Mouse (Mus musculus): ENCODE measurements at regions not wholly inside any gene's neighbourhood (a gene's known extent, or its start where the extent isn't known, plus 50 kb on each side); places are given as distances from the start of the nearest gene placed in this dataset.

GRCm38 (mm10) chr4:95284192-95284591 is 232.2 kb upstream of the Jun start:
- H3K36me3 ChIP-seq (ENCODE audit: control insufficient read depth, insufficient read depth, low read length) = no peaks in the 10 kb centered on the region
- no peaks in the 10 kb centered on the region for H3K27me3 ChIP-seq (ENCODE audit: control insufficient read depth, insufficient read depth, low read length)
- no peak overlapping the region for H3K4me3 ChIP-seq (ENCODE audit: control insufficient read depth, insufficient read depth, low read length)
- H3K27ac ChIP-seq (ENCODE audit: control insufficient read depth, insufficient read depth, low read length) = no peak overlapping the region
- WGBS = 98% methylated on average over 2 of the region's 2 CpGs
- TF ChIP-seq CTCF (IDR thresholded peaks at IDR 0.05; ENCODE audit: borderline replicate concordance, control insufficient read depth, extremely low read depth, insufficient read depth, low read length, poor library complexity) (no peak), POLR2A (IDR thresholded peaks at IDR 0.05; ENCODE audit: control insufficient read depth, extremely low read depth, insufficient read depth, low read length, poor library complexity) (no peak)
- no peaks in the 10 kb centered on the region for H3K4me1 ChIP-seq (replicated peaks; ENCODE audit: control insufficient read depth, insufficient read depth, low read length)
- no peak for DNase-seq

GRCm38 (mm10) chr4:95284696-95285095 is 232.7 kb upstream of the Jun start:
- no peaks in the 10 kb centered on the region for H3K27me3 ChIP-seq (ENCODE audit: control insufficient read depth, insufficient read depth, low read length)
- 100% methylated on average over 1 of the region's 1 CpGs for WGBS
- no peak for DNase-seq
- H3K4me3 ChIP-seq (ENCODE audit: control insufficient read depth, insufficient read depth, low read length) = no peak overlapping the region
- no peak for TF ChIP-seq CTCF (IDR thresholded peaks at IDR 0.05; ENCODE audit: borderline replicate concordance, control insufficient read depth, extremely low read depth, insufficient read depth, low read length, poor library complexity)
- no peak for TF ChIP-seq POLR2A (IDR thresholded peaks at IDR 0.05; ENCODE audit: control insufficient read depth, extremely low read depth, insufficient read depth, low read length, poor library complexity)
- H3K27ac ChIP-seq (ENCODE audit: control insufficient read depth, insufficient read depth, low read length) = no peak overlapping the region
- H3K36me3 ChIP-seq (ENCODE audit: control insufficient read depth, insufficient read depth, low read length) = no peaks in the 10 kb centered on the region
- no peaks in the 10 kb centered on the region for H3K4me1 ChIP-seq (replicated peaks; ENCODE audit: control insufficient read depth, insufficient read depth, low read length)

DNA sequence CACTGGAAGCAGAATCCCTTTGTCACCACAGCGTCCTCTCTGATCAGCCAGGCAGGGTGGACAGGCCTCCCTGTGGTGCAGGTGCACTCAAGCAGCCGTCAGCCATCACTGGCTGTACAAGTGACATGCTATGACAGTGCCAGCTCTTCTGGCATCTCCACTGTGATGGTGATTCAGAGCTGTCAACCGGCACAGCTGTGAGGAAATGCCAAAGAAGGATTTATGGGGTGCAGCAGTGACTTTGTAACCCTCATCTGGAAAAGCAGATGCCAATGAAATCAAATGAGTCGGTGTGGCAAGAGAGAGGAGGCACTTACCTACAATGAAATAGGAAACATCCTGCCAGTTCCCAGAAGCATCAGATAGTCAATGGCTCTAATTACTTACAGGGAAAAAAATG is 238.3 kb upstream of the Jun start:
- TF ChIP-seq CTCF (IDR thresholded peaks at IDR 0.05; ENCODE audit: borderline replicate concordance, control insufficient read depth, extremely low read depth, insufficient read depth, low read length, poor library complexity) = no peak
- no peak for TF ChIP-seq POLR2A (IDR thresholded peaks at IDR 0.05; ENCODE audit: control insufficient read depth, extremely low read depth, insufficient read depth, low read length, poor library complexity)
- 62% methylated on average over 4 of the region's 4 CpGs for WGBS
- no peak overlapping the region for H3K27ac ChIP-seq (ENCODE audit: control insufficient read depth, insufficient read depth, low read length)
- no peaks in the 10 kb centered on the region for H3K27me3 ChIP-seq (ENCODE audit: control insufficient read depth, insufficient read depth, low read length)
- DNase-seq = no peak
- H3K4me1 ChIP-seq (replicated peaks; ENCODE audit: control insufficient read depth, insufficient read depth, low read length) = no peaks in the 10 kb centered on the region
- no peaks in the 10 kb centered on the region for H3K36me3 ChIP-seq (ENCODE audit: control insufficient read depth, insufficient read depth, low read length)
- H3K4me3 ChIP-seq (ENCODE audit: control insufficient read depth, insufficient read depth, low read length) = no peak overlapping the region

DNA sequence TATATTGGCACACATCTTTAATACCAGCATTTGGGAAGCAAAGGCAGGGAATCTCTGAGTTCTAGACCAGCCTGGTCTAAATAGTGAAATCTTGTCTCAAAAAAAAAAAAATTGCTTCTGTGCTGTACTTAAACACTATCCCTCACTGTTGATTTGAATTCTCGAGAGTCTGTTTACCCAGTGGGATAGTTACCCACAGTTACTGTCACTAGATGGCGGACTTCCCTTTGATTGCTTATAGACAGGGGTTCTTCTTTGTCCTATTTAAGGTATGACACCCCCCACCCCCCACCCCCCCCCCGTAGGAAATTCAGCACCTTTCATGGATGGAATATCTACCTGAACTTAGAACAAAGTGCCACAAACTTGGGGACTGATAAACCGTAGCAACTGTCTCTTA is 242.1 kb upstream of the Jun start:
- no peak overlapping the region for H3K27ac ChIP-seq (ENCODE audit: control insufficient read depth, insufficient read depth, low read length)
- H3K27me3 ChIP-seq (ENCODE audit: control insufficient read depth, insufficient read depth, low read length) = no peaks in the 10 kb centered on the region
- H3K36me3 ChIP-seq (ENCODE audit: control insufficient read depth, insufficient read depth, low read length) = no peaks in the 10 kb centered on the region
- DNase-seq = no peak
- no peaks in the 10 kb centered on the region for H3K4me1 ChIP-seq (replicated peaks; ENCODE audit: control insufficient read depth, insufficient read depth, low read length)
- WGBS = 62% methylated on average over 4 of the region's 4 CpGs
- TF ChIP-seq POLR2A (IDR thresholded peaks at IDR 0.05; ENCODE audit: control insufficient read depth, extremely low read depth, insufficient read depth, low read length, poor library complexity) (no peak), CTCF (IDR thresholded peaks at IDR 0.05; ENCODE audit: borderline replicate concordance, control insufficient read depth, extremely low read depth, insufficient read depth, low read length, poor library complexity) (no peak)
- no peak overlapping the region for H3K4me3 ChIP-seq (ENCODE audit: control insufficient read depth, insufficient read depth, low read length)

- WGBS = 77% methylated on average over 2 of the region's 2 CpGs
Measured at GRCm38 (mm10) chr4:95301907-95302306, 249.9 kb upstream of the Jun start.

DNA sequence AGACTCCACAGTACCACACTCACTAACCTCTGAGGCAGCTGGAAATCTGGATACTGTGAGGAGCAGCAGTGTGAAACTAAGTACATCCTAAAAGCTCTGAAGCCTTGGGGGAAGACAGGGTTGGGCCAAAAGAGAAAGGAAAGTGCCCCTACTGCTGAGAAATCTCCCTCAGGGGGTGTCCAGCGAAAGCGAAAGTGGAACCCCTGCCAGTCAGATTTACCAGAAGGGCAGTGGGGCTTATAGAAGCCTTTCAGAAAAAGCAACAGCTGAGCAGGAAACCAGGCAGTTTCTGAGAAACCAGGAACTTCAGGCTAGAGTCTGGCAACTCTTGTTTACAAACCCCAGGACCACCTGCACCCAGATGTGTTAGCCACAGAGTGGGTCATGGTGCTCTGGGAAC is 251.3 kb upstream of the Jun start:
- Histone ChIP-seq H3K4me3 (ENCODE audit: control insufficient read depth, insufficient read depth, low read length) (peak overlapping the region; percentile 20), H3K27me3 (ENCODE audit: control insufficient read depth, insufficient read depth, low read length) (no peaks in the 10 kb centered on the region), H3K36me3 (ENCODE audit: control insufficient read depth, insufficient read depth, low read length) (no peaks in the 10 kb centered on the region), H3K27ac (ENCODE audit: control insufficient read depth, insufficient read depth, low read length) (peak overlapping the region; percentile 72), H3K4me1 (replicated peaks; ENCODE audit: control insufficient read depth, insufficient read depth, low read length) (peaks cover 16% of the 10 kb centered on the region)
- WGBS = 2% methylated on average over 2 of the region's 2 CpGs
- DNase-seq = peak; percentile 33
- TF ChIP-seq POLR2A (IDR thresholded peaks at IDR 0.05; ENCODE audit: control insufficient read depth, extremely low read depth, insufficient read depth, low read length, poor library complexity) = no peak

More at GRCm38 (mm10) chr4:95301907-95302306, 249.9 kb upstream of the Jun start:
- no peak for TF ChIP-seq POLR2A (IDR thresholded peaks at IDR 0.05; ENCODE audit: control insufficient read depth, extremely low read depth, insufficient read depth, low read length, poor library complexity)
- TF ChIP-seq CTCF (IDR thresholded peaks at IDR 0.05; ENCODE audit: borderline replicate concordance, control insufficient read depth, extremely low read depth, insufficient read depth, low read length, poor library complexity) = no peak
- no peaks in the 10 kb centered on the region for H3K27me3 ChIP-seq (ENCODE audit: control insufficient read depth, insufficient read depth, low read length)
- H3K4me1 ChIP-seq (replicated peaks; ENCODE audit: control insufficient read depth, insufficient read depth, low read length) = peaks cover 16% of the 10 kb centered on the region
- H3K36me3 ChIP-seq (ENCODE audit: control insufficient read depth, insufficient read depth, low read length) = no peaks in the 10 kb centered on the region
- H3K27ac ChIP-seq (ENCODE audit: control insufficient read depth, insufficient read depth, low read length) = peak overlapping the region; percentile 50
- no peak for DNase-seq
- no peak overlapping the region for H3K4me3 ChIP-seq (ENCODE audit: control insufficient read depth, insufficient read depth, low read length)

DNA sequence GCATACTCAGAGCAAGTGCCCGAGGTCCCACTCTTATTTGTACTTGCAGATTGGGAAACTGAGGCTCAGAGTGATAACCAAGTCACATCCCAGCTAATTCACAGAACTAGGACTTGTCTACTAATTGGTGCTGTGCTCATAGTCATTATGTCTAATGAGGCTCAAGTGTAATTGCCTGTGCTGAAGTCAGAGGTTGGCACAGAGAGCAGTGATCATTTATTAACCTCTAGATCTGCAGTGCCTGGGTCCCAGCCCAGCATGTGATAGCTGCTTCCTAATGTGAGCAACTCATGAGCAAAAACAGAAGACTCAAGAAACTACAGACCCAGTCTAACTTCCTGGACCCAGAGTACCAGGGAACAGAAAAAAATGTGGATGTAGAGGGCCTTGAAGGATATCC is 252.0 kb upstream of the Jun start:
- WGBS = 61% methylated on average over 1 of the region's 1 CpGs
- H3K27ac ChIP-seq (ENCODE audit: control insufficient read depth, insufficient read depth, low read length) = no peak overlapping the region

More for the DNA sequence above, 252.0 kb upstream of the Jun start:
- Histone ChIP-seq H3K36me3 (ENCODE audit: control insufficient read depth, insufficient read depth, low read length) (no peaks in the 10 kb centered on the region), H3K27me3 (ENCODE audit: control insufficient read depth, insufficient read depth, low read length) (no peaks in the 10 kb centered on the region), H3K4me1 (replicated peaks; ENCODE audit: control insufficient read depth, insufficient read depth, low read length) (peaks cover 16% of the 10 kb centered on the region), H3K4me3 (ENCODE audit: control insufficient read depth, insufficient read depth, low read length) (no peak overlapping the region)
- DNase-seq = no peak
- no peak for TF ChIP-seq CTCF (IDR thresholded peaks at IDR 0.05; ENCODE audit: borderline replicate concordance, control insufficient read depth, extremely low read depth, insufficient read depth, low read length, poor library complexity)
- TF ChIP-seq POLR2A (IDR thresholded peaks at IDR 0.05; ENCODE audit: control insufficient read depth, extremely low read depth, insufficient read depth, low read length, poor library complexity) = no peak
